Mouse (Mus musculus) liver, adult 2 months (tissue): ENCODE measurements around the gene Fam98c. TPM values are rescaled to one million over a fixed set of nuclear protein-coding genes. Genes with fewer than 3 reads are reported as not detected.
A peak's percentile ranks its signal among the peaks of the same experiment; 100 is the strongest.

Source experiments
- DNase-seq: peaks from one replicate; pipeline ENCODE4 v3.0.0-alpha.2; 2011; ENCODE audit warnings: low read depth, low spot score; ENCODE audit errors: extremely low read depth
- H3K27ac ChIP-seq: fragments of 200-500 bp; replicated peaks from 2 replicates; pipeline ENCODE4 v1.5.1; 2012; ENCODE audit warnings: low read depth, mild to moderate bottlenecking, control low read depth, inconsistent platforms, low read length; ENCODE audit not compliant: insufficient read depth
- H3K27me3 ChIP-seq: fragments of 200-500 bp; 2 replicates; pipeline ENCODE4 v1.6.1; 2012; ENCODE audit warnings: mild to moderate bottlenecking, moderate library complexity, low read length, inconsistent platforms; ENCODE audit not compliant: control insufficient read depth, insufficient read depth
- H3K36me3 ChIP-seq: fragments of 200-500 bp; 2 replicates; pipeline ENCODE4 v1.6.1; 2012; ENCODE audit warnings: low read length, inconsistent platforms; ENCODE audit not compliant: control insufficient read depth, insufficient read depth
- H3K4me1 ChIP-seq: fragments of 200-500 bp; 2 replicates; pipeline ENCODE4 v1.6.1; 2011; ENCODE audit warnings: low read length; ENCODE audit not compliant: control insufficient read depth, insufficient read depth
- H3K4me3 ChIP-seq: fragments of 200-500 bp; 2 replicates; pipeline ENCODE4 v1.5.1; 2011; ENCODE audit warnings: low read depth, mild to moderate bottlenecking, control low read depth, low read length, moderate library complexity; ENCODE audit not compliant: insufficient read depth
- H3K79me2 ChIP-seq: fragments of 200-500 bp; 2 replicates; pipeline ENCODE4 v1.6.1; 2012; ENCODE audit warnings: inconsistent platforms, mild to moderate bottlenecking, low read length, moderate library complexity; ENCODE audit not compliant: control insufficient read depth, insufficient read depth
- H3K9ac ChIP-seq: fragments of 200-500 bp; 2 replicates; pipeline ENCODE4 v1.6.1; 2012; ENCODE audit warnings: low read depth, mild to moderate bottlenecking, control low read depth, inconsistent platforms, low read length
- CTCF ChIP-seq: fragments of 200-500 bp; IDR thresholded peaks from 2 replicates; pipeline ENCODE4 v1.5.1; 2011; ENCODE audit warnings: low read depth, low read length, control low read depth
- POLR2A ChIP-seq: fragments of 200-500 bp; IDR thresholded peaks from 2 replicates; pipeline ENCODE4 v1.6.1; 2011; ENCODE audit warnings: low read length, control low read depth; ENCODE audit not compliant: insufficient read depth; ENCODE audit errors: extremely low read depth
- WGBS: fragments of 180-500 bp; shearing (Covaris S2); methylation state at CpG from one replicate; pipeline ENCODE4 v1.1.7; 2018; 5-methylcytosine and 5-hydroxymethylcytosine counted together
- polyA plus RNA-seq: library from polyadenylated mRNA; depleted of rRNA; stranded (reverse); fragments of >200 nt; gene quantifications from 2 replicates; pipeline ENCODE4 v1.2.3, GENCODE M21; 2012
- total RNA-seq: library from RNA; depleted of rRNA; stranded (reverse); fragments of >200 nt; gene quantifications from 2 replicates; pipeline ENCODE4 v1.2.3, GENCODE M21; 2014

Fam98c gene
- total and polyA plus RNA-seq, 2 experiments: 5.1 to 19.3 TPM

DNA sequence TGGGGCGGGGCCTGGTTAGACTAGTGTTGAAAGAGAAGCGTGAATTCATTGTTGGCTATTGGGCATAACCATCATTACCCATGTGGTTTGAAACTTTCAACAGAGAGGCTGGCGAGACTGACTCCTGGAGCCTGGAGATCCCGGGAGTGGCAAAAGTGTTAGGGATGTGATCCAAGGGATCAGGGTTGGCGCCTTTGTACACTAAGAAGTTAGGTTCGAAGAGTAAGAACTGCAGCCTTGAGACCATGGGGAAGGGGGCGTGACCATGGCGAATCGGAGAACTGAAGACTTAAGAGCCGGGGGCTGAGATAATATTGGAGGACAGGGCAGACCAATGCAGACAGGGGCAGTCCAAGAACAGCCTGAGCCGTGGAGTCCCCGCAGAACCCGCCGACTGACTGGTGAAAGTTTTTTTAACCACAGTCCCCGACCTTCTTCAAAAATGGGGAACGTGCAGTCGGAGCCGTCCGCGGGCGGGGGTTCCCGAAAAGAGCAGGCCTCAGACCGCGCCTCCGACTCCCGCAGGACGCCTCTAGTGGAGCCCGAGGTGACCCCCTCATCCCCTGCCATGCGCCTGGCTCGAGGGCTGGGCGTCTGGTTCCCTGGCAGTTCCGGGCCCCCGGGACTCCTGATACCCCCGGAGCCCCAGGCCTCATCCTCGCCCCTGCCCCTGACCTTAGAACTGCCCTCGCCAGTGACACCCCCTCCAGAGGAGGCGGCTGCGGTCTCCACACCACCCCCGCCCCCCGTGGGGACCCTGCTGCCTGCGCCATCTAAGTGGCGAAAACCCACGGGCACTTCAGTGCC is 14.9 kb upstream of the Fam98c start:
- TF ChIP-seq CTCF: no peak
- TF ChIP-seq POLR2A: no peak
- no peak for DNase-seq
- Histone ChIP-seq H3K27me3 (0 out of 2 replicates have a peak, but pooled peaks cover 2% of the 10 kb centered on the region), H3K36me3 (peaks cover 11% of the 10 kb centered on the region), H3K4me3 (0 out of 2 replicates have a peak overlapping the region, but pooled peaks have one; percentile 34), H3K4me1 (peaks cover 6% of the 10 kb centered on the region), H3K79me2 (no peaks in the 10 kb centered on the region), H3K9ac (no peak overlapping the region; the same call in 1 of the 2 replicates), H3K27ac (no peak overlapping the region)
- WGBS: 3% methylated on average over 43 of the region's 43 CpGs

DNA sequence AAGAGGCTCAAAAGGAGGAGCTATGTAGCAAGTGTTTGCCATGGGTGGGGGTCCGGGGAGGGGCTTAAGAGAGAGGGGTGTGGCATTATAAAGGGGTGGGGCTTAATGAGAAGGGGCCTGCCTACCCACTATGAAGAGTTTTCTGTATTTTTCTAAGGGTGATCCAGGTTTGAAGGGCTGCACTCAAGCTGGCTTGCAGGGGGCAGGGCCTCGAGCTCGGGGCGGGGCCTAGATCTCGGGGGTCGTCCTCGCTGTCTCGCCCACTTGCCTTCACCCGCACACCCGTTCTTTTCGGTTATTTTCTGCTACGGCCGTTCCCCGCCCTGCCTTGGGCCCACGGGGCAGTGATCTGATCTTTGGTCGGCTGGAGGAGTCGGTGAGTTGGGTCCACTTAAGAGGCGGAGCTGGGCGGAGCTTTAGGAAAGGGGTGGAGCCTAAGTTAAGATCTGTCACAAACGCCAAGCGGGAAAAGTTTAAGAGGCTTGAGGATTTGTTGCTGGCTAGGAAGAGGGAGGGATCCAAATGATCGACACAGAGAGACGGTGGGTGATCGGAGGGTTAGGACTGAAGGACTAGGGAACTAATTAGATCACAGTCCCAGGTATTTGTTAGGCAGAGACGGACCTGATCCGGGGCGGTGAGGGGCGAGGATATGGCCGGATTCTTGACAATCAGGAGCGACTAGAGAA is 14.2 kb upstream of the Fam98c start, which contains the start of the genes Ggn and Spred3:
Gene Ggn (plus strand): TSS at position 145 of the 689 bp plus-strand sequence.
Gene Spred3 (minus strand): TSS at position 346 of the 689 bp plus-strand sequence.
- 0 out of 2 replicates have a peak, but pooled peaks cover 2% of the 10 kb centered on the region for H3K27me3 ChIP-seq
- H3K4me3 ChIP-seq: peak within 1 kb of the TSS; percentile 83
- WGBS: under 1% methylated on average over 30 of the region's 30 CpGs
- peak within 1 kb of the TSS; percentile 58; the same call in 1 of the 2 replicates for H3K27ac ChIP-seq
- H3K79me2 ChIP-seq: no peaks in the 10 kb centered on the region
- H3K4me1 ChIP-seq: peaks cover 6% of the 10 kb centered on the region
- peak; percentile 82 for DNase-seq
- H3K36me3 ChIP-seq: peaks cover 4% of the 10 kb centered on the region
- peak; percentile 41; the same call in 1 of the 2 replicates for TF ChIP-seq POLR2A
- no peak for TF ChIP-seq CTCF
- H3K9ac ChIP-seq: peak within 1 kb of the TSS; percentile 82

DNA sequence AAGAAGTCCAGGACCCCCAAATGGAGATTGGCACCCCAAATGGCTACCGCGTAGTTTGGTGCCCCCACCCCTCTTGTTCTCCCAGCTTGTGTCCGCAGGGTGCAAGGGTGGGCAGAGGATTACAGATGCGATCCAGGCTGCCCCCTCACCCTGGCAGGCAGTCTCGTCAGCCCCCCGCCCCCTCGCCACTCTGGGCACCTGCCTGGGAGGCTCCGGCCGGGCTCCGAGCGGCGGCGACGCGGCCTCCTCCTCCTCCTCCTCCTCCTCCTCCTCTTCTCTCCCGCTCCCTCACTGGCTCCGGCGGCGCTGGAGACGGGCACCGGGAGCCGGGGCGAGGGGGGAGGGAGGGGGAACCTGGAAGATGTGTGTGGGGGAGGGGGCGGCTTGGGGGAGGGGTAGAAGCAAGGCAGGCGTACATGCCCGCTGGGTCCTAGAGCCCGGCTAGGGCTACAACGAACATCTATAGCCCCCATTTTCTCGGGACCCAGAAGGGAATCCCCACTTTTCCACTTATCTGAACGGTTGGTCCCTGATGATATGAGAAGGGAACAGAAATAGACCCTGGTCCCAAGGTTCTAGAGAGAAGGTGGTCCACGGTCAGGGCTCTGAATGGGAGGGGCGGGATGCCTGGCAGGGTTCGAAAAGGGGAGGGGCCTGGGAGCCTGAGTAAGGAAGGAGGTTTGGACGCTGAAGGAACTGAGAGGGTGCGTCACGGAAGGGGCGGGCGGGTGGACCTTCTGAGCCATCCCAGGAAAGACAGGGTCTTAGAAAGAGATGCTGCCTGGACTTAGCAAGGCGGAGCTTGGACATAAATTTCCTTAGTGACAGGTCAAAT is 13.4 kb upstream of the Fam98c start:
- Histone ChIP-seq H3K9ac (peak overlapping the region; percentile 43), H3K27ac (no peak overlapping the region), H3K4me1 (peaks cover 6% of the 10 kb centered on the region), H3K4me3 (peak overlapping the region; percentile 83), H3K27me3 (0 out of 2 replicates have a peak, but pooled peaks cover 2% of the 10 kb centered on the region), H3K36me3 (0 out of 2 replicates have a peak, but pooled peaks cover 3% of the 10 kb centered on the region), H3K79me2 (no peaks in the 10 kb centered on the region)
- DNase-seq: peak; percentile 35
- TF ChIP-seq CTCF (no peak), POLR2A (no peak)
- WGBS: 2% methylated on average over 31 of the region's 39 CpGs

DNA sequence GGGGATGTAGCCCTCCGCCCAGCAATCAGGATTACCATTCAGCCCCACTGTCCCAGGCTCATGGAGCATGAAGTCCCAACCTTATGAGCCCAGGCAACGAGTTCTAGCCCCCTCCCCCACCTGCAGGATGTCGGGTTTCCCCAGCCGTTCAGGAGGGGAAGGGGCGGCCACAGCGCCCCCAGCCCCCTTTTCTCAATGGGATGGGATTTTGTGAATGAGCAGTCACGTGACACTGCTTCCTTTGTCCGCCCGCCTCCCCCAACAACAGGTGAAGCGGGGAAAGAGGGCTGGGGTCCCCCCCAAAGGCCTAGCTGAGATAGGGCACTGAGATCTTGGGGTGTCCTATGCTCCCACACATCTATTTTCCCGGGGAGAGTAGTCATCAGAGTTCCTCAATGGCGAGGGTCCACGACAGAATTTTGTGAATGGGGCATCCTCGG is 12.8 kb upstream of the Fam98c start:
- no peak overlapping the region for H3K27ac ChIP-seq
- H3K36me3 ChIP-seq: no peaks in the 10 kb centered on the region
- no peak for DNase-seq
- 5% methylated on average over 14 of the region's 14 CpGs for WGBS
- H3K79me2 ChIP-seq: no peaks in the 10 kb centered on the region
- H3K4me1 ChIP-seq: peaks cover 6% of the 10 kb centered on the region
- no peak overlapping the region for H3K9ac ChIP-seq
- peak overlapping the region; percentile 83; the same call in 1 of the 2 replicates for H3K4me3 ChIP-seq
- no peak for TF ChIP-seq CTCF
- no peak for TF ChIP-seq POLR2A
- 0 out of 2 replicates have a peak, but pooled peaks cover 2% of the 10 kb centered on the region for H3K27me3 ChIP-seq

DNA sequence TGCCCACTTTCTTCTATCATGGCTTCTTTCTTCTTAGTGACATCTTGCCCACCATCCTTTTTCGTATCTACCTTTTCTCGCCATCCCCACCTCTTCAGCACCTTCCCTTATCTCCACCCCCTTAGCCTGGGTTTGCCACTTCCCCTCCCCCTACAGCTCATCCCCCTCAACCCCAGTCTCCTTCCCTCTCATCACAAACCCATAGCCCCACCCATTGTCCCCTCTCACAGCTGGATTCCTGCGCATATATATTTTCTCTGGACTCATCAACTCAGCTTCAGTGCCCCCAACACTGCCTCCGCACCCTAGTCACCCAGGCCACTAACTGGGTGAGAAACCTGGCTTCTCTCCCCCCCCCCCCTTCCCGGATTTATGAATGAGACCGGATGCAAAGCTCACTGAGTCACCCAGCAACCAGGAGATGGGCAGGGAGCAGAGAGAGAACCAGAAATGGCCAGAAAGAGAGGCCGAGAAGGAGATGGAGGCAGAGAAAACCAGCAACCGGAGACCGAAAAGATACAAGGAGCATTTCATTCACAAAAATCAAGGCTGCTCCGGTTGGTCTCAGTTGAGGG is 12.2 kb upstream of the Fam98c start:
- 20% methylated on average over 10 of the region's 10 CpGs for WGBS

More for the DNA sequence above, 12.2 kb upstream of the Fam98c start:
- Histone ChIP-seq H3K4me1 (peaks cover 6% of the 10 kb centered on the region), H3K9ac (no peak overlapping the region), H3K36me3 (no peaks in the 10 kb centered on the region), H3K27ac (no peak overlapping the region), H3K79me2 (no peaks in the 10 kb centered on the region), H3K27me3 (0 out of 2 replicates have a peak, but pooled peaks cover 2% of the 10 kb centered on the region), H3K4me3 (no peak overlapping the region)
- DNase-seq: no peak
- TF ChIP-seq CTCF: no peak
- TF ChIP-seq POLR2A: no peak
